Mouse (Mus musculus) cerebellum, adult 11-12 months (tissue): ENCODE measurements at regions not wholly inside any gene's neighbourhood (a gene's known extent, or its start where the extent isn't known, plus 50 kb on each side); places are given as distances from the start of the nearest gene placed in this dataset.
"Not testable (repeated sequence)": the region's sequence is repeated elsewhere in the genome, so short reads cannot be mapped to it uniquely, and the experiment has no call there.

Source experiments
- DNase-seq: peaks from one replicate; pipeline ENCODE4 v3.0.0; 2022

- no peak for DNase-seq
These were observed 698.5 kb downstream of the Triml1 start for GRCm38 (mm10) chr8:42442786-42443185.

- no peak for DNase-seq
These were observed 738.7 kb downstream of the Triml1 start for GRCm38 (mm10) chr8:42402632-42403031.

DNA sequence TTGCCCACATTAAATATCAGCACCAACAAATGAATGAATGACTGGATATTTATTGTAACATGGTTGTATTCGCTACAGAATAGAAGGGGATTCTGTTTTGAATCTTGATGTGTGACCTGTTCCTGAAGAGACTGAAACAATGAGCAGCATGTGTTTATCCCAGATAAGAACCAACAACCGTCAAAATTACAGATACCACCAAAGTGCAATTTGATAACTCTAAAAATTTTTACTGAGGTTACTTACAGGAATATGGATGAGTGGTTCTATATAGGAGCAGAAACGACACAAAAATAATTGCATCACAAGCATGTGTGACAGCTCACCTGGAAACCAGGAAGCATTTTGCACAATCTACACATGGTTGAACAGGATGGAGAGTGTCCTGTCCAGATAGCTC, 744.4 kb downstream of the Triml1 start:
- DNase-seq = no peak

DNA sequence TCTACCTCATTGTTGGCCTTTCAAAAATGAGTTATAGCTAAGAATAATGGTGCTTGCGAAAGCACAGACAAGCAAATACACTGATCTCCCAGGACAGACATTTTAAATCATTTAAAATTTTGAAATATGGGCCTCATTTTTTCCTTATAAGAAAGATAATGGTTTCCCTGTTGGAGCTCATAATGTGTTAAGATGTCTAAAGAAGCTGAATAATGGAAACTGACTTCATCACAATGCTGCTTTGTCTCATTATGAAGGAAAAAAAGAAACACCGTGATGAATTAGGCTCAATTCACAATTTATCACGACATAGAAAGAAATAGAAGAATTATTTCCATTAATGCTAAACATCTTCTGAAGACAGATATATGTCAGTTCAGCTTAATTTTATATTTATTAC, 752.5 kb downstream of the Triml1 start:
- DNase-seq = no peak

DNA sequence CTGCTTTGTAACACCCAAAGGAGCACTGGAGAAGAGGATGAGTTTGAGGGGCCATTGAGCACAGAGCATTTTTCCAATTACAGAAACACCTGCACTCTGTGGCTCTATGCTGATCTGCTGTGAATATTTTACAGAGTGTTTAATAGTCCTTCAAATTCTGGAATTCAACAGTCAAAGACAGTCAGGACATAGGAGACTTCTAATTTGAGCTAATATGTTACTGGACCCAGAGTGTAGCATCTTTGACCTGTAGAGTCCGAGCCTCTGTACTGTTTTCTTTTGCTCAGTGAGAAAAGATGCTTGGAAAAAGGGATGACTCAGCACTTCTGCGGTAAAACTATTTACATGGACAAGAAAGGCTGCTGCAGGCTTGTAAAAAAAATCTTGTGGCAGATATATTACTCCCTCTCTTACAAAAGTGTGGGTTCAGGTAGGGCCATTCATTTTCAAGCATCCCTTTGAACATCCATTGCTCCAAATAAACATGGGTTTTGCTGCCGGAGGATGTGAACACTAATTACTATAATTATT, 793.1 kb downstream of the Triml1 start:
- DNase-seq = no peak

GRCm38 (mm10) chr8:42334708-42335107, 806.6 kb downstream of the Triml1 start:
- no peak for DNase-seq

GRCm38 (mm10) chr8:42324663-42325062, 816.6 kb downstream of the Triml1 start:
- DNase-seq = no peak

GRCm38 (mm10) chr8:42322862-42323261, 818.4 kb downstream of the Triml1 start:
- DNase-seq = no peak

DNA sequence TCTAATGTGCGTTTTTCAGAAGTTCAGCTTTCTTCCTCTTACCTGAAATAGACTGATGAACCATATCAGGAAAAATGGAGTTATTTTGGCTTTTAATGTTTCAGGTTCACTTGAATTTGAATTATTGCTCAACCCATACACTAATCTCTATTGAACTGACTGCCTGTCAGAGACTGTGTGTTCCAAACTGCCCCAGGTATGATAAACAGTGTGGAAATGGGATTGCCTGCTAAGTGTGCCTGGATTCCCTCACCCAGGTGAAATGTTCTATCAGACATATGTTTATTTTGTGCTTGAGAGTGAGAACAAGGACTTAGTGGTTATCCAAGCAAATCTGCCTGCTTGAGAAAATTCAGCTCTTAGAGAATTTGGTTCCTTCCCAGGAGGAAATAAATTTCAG, 830.2 kb downstream of the Triml1 start:
- DNase-seq = no peak

DNA sequence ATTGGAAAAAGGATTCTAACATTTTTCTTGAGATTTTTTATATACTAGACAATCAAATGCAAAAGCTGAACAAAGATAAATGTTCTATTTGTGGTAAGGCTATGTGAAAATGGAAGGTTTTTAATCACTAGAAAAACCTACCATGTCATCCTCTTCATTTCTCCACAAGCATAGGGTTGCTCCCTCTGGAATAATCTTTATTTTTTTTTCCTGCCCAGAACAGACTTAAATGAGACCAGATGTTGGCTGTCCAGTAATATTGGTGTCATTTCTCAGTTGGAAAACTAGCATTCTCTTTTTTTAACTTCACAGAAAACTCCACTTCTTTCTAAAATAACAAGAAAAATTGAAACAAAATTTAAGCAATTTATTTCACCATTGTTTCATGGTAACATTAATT, 849.9 kb downstream of the Triml1 start:
- no peak for DNase-seq

DNA sequence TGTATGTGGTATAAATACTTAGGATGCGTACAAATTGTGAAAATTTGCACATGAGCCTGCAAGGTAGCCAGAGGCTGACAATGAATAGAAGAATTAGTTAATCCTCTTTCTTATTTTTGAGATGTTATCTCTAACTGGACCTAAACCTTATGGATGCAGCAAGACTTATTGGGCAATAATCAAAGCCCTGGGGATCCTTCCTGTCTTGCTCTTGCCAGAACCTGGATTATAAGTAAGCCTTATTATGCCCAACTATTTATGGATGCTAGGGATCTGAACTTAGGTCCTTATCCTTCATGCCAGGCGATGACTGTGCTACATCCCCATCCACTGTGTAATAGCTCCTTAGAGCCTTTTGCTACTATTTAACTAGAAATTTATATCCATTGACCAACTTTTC, 859.3 kb downstream of the Triml1 start:
- DNase-seq = no peak

DNA sequence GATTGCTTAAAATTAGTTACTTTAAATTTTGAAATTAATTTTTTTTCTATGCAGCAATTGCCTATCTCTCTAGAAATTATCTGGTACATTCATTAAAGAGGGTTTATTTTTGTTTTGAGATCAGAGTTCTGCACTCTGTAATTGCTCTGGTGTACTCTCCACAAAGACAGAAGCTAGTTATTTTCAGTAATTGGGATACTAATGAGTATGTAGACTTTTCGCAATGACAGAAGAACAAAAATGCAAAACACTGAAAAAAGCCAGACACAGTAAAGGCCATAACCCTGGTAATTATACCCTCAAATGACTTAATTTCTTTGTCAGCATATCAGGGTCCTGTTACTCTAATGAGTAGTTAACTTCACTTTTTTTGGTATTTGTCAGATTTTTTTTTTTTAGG, 836.5 kb upstream of the Frg1 start:
- no peak for DNase-seq

DNA sequence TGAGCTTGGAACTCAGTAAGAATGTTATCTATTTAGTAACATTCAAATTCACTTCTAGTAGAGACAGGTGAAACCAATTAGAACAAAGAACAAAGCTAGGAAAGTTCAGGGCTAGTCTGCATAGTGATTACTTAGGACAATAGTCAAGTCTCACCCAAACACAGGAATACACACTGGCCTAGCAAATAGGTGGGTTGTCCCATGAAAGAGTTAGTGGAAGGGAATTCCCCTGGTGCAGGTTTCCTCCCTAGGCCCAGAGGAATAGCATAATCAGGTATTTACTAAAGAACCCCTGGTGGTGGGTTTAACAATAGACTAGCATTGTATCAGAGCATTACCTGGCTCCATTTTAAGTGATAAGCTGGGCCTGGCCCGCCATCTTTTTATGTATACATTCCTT, 825.4 kb upstream of the Frg1 start:
- not testable (repeated sequence) for DNase-seq

DNA sequence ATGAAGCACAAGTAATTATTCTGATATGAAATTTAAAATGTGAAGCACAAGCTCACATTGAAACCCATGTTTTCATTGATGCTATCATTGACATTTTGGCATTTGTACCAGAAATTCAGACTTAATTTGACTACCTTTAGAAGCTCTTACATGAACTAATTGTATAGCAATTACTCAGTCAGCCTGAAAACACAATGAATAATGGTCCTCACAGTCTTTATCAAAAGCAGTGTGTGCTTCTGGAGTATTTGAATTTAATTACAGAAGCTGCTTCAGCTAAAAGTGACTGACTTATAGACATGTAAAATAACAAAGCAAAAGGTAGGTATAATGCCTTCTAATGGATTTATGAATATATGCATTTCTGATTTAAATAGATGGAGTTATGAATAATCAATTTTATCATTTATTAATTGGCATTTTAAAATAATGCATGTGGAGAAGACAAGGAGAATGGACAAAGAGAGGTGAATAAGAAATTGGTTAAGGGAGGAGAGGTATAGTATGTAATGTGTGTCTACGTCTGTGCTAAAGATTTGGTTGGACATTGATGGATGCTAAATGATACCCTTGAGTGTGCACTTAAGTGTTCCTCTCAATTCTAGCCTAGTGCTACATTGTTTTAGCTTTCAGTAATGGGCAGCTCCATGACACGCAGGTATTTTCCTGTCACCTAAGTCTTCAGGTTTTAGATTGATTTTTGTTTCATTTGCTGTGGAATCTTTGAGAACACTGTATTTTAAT, 803.2 kb upstream of the Frg1 start:
- DNase-seq = no peak

DNA sequence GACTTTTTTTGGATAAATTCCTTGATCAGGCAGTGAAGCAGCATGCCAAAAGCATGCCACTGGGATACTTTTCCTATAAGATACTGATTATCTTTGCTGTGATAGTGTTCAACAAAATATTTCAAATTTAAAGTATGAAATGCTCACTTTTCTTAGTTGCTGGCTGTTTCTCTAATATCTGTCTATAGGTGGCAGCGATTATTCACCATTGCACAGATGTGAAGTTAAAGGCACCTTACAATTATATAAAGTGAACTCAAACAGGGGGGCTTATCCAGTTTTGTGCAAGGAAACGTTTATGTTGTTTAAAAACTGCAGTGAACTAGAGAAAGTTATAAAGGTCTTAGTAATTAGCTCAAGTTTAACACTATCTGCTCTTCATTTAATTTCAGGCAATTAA, 794.1 kb upstream of the Frg1 start:
- DNase-seq = no peak

GRCm38 (mm10) chr8:42209989-42210388, 793.1 kb upstream of the Frg1 start:
- DNase-seq = no peak

DNA sequence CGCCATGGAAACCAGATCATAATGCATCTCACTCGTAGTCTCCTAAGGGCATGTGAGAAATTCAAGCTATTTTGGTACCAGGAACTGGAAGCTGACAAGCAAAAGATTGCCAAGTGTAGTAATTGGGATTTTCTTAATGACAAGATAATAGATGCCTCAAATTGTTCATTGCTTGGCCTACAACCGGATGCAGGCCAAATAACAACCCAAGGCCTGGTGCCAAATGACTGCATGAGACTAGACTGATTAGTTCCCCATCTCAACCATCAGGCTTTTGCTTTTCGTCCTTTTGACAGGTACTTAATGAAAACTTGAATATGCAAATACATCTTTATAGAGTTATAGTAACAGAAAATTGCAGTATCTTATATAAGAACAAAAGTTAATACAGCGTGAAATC, 780.4 kb upstream of the Frg1 start:
- DNase-seq = no peak

DNA sequence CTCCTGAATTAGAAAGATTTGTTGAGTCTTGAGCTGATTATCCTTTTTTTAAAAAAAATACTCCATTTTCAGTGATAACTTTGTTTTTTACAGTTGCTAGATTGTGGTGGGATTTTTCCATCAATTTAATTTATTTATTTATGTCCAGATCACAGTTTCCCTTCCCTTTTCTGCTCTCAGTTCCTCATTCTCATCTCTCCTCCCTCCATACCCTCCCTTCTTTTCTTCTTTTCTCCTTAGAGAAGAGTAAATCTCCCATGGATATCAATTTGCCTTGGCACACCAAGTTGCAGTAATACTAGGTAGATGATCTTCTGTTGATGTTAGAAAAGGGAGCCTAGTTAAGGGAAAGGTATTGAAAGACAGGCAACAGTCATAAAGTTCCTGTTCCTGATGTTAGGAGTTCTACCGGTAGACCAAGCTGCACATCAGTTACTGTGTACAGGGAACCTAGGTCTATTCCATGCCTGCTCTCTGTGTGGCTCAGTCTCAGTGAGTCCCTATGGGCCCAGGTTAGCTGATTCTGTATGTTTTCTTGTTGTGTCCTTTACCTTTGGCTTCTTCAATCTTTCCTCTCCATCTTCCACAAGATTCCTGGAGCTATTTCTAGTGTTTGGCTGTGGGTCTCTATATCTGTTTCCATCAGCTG, 777.2 kb upstream of the Frg1 start:
- no peak for DNase-seq

DNA sequence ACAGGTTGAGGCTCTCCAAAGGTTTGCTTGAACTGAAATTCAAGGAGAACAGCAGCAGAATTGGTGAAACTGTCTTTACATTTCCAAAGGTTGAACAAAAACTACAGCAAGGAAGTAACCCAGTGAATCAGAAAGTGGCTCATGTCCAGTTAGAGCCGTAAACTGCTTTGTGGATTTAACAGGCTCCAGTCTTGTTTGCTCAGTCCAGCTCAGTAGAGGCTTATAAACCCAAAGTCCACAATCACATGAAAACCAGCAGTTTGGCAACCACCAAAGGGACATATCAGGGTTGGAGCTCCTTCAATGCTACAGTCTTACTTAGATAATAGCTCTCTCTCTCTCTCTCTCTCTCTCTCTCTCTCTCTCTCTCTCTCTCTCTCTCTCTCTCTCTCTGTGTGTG, 770.2 kb upstream of the Frg1 start:
- DNase-seq = no peak

DNA sequence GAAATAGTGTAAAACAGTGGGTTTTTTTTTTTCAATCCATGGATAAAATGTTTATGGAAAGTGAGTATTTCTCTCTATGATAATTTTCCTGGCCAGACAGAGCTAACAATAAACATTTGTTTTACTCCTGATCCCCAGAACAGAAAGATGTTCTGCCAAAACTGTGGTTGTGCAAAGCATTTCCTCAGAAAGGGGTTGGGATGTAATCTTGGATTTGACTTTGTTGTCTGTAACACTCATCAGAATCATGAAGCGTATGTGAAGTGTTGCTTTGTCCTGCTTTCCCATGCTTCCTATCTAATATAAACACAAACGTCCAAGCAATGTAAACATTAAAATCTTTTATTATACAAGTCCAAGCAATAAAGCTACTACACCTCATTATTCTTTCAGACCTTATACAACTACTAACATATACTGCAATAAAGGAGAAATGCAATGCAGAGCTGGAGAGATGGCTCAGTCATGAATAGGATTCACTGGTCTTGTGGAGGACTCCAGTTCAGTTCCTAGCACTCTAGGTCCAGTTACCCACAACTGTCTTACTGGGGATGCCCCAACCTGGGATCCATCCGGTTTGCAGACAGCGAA, 766.5 kb upstream of the Frg1 start:
- DNase-seq = no peak

DNA sequence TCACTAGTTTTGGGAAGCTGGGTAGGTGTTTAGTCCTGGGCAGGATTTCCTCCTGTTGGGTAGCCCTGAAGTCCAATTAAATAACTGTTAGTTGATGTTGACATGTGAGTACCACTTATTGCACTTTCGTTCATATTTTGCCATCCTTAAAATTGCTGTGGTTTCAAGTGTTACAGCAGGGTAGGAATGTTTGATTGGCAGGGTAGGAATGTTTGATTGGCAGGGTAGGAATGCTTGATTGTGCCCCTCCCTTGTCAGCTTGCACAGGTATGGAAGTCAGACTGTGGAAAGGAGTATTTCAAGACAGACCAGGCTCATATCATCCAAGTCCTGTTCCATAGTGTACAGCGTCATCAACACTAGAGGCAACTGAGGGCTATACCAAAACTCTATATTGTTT, 745.6 kb upstream of the Frg1 start:
- DNase-seq = no peak

DNA sequence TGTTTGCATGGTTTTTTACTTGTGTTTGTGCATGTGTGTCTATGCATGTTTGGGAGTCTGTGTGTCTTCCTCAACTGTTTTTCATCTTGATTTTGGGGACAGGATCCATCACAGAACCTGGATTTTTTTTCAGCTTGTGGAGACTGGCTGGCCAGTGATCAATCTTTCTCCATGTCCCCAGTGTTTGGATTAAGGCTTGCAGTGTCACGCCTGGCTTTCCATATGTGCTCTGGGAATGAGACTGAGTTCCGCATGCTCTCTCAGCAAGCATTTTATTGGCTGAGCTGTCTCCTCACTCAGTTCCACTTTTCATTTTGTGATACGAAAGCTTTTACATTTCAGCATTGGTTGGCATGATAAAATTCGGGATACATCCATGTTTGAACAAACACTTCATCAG, 740.1 kb upstream of the Frg1 start:
- no peak for DNase-seq

GRCm38 (mm10) chr8:42156588-42156987, 739.7 kb upstream of the Frg1 start:
- DNase-seq = no peak

DNA sequence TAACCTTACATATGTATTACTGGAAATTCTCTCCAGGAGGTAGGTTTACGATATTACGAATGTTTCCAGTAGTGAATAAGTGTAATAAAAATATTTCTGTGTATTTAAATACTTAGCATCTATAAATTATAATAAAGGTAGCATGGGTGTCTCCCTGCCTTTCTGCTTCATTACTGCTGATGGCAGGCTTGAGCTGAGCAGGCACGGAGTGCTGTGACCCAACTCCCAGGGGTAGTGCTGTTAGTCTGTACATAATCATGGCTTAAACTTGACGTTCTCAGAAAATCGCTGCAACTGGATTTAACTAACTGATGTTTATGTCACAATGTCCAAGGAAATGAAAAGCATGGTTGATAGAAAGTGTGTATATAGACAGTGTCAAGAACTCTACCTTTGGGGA, 727.8 kb upstream of the Frg1 start:
- no peak for DNase-seq
